Mouse (Mus musculus): ENCODE measurements around the gene Vpreb3. TPM values are rescaled to one million over a fixed set of nuclear protein-coding genes. Genes with fewer than 3 reads are reported as not detected.
A peak's percentile ranks its signal among the peaks of the same experiment; 100 is the strongest.

Gene Vpreb3
- polyA plus RNA-seq (2014; fragmentation: Nextera tagmentation; extraction: Ambion mirVana): not detected in 2 replicates

DNA sequence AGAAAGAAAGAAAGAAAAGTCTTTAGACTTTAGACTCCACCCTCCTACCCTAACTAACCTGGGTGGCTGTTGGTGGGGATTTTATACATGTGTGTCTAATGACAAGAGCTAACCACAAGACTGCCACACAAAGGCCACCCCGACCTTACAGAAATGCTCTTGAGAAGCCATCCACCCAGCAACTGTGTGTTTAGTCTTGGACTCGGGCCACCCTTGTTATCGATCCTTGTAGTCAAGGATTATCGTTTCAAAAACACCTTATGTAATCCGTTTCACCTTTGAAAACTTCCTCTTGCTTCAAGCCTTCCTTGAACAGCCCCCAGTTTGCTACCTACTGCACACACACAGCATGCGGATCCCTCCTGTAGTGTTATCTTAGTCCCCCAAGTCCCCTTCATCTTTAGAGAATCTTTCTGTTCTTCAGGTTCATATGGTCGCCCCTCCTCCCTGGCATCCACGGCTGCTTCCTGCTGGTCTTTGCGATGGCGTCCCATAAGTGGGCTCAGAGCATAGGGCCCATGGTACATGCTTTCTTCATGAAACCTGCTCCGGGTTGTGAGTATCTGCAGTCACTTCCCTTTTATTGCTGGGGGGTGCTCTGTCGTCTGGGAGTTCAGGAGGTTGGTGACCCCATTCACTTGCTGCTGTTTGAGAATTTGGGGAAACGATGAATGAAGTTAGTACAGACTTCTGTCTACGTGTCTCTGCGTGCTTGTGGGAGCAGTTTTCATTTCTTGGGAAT lies at the start of gene Vpreb3:
Vpreb3 (plus strand) TSS at position 322 of the 742 bp plus-strand sequence.
- WGBS: 89% methylated on average over 15 of the region's 15 CpGs

DNA sequence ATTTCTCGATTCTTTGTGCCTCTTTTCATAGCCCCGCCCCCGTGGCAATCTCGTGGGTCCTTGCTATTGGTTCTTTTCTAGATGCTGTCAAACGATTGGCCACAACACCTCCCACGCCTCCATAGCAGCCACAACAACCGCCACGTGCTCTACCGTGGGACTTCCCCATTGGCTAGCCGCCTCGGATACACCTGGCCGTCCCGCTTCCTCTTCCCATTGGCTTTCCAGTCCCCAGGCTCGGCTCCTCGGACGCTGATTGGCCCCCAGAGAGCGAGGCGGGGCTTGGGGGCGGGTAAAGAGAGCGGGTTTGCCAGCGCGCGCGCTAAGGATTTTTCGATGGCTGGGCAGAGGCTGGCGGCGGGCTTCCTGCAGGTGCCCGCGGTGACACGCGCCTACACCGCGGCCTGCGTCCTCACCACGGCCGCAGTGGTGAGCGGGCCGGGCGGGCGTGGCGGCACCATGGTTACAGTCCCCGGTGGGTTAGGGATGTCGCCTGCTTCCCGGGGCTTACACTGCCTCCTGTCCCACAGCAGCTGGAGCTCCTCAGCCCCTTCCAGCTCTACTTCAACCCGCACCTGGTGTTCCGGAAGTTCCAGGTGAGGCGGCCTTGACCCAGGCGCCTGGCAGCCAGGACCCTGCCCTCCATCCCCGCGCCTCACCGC lies 49.6 kb upstream of the Vpreb3 start, which contains the start of gene Derl3:
Derl3 (plus strand) TSS at position 325 of the 662 bp plus-strand sequence.
- H3K4me3 ChIP-seq (replicated peaks; ENCODE audit: low read depth, low read length): peak within 1 kb of the TSS; percentile 37
- peaks cover 5% of the 10 kb centered on the region; the same call in 1 of the 2 replicates for H3K4me1 ChIP-seq (ENCODE audit: control insufficient read depth, insufficient read depth, low read length)
- peak within 1 kb of the TSS; percentile 26; the same call in 1 of the 2 replicates for H3K9ac ChIP-seq (replicated peaks; ENCODE audit: low read length)
- ATAC-seq (ENCODE audit: low FRiP score, low TSS enrichment) (peak; percentile 99), DNase-seq (peak; percentile 97)
- no peaks in the 10 kb centered on the region for H3K27me3 ChIP-seq (ENCODE audit: control insufficient read depth, insufficient read depth, low read length)
- peaks cover 33% of the 10 kb centered on the region for H3K36me3 ChIP-seq (ENCODE audit: control insufficient read depth, insufficient read depth, low read length)
- peak within 1 kb of the TSS; percentile 88 for H3K4me2 ChIP-seq (ENCODE audit: low read length)
- H3K27ac ChIP-seq (replicated peaks; ENCODE audit: low read depth, low read length): peak within 1 kb of the TSS; percentile 26; the same call in 1 of the 2 replicates
- no peaks in the 10 kb centered on the region for H3K9me3 ChIP-seq (ENCODE audit: control insufficient read depth, low read length)
- WGBS: 1% methylated on average over 51 of the region's 51 CpGs

More for the DNA sequence above, at the start of gene Vpreb3:
- Histone ChIP-seq H3K27ac (replicated peaks; ENCODE audit: low read depth, low read length) (no peak within 1 kb of the TSS), H3K4me1 (ENCODE audit: control insufficient read depth, insufficient read depth, low read length) (no peaks in the 10 kb centered on the region), H3K27me3 (ENCODE audit: control insufficient read depth, insufficient read depth, low read length) (no peaks in the 10 kb centered on the region; the same call in 1 of the 2 replicates), H3K4me2 (ENCODE audit: low read length) (no peak within 1 kb of the TSS), H3K36me3 (ENCODE audit: control insufficient read depth, insufficient read depth, low read length) (no peaks in the 10 kb centered on the region), H3K9me3 (ENCODE audit: control insufficient read depth, low read length) (no peaks in the 10 kb centered on the region), H3K9ac (replicated peaks; ENCODE audit: low read length) (no peak within 1 kb of the TSS), H3K4me3 (replicated peaks; ENCODE audit: low read depth, low read length) (no peak within 1 kb of the TSS)
- ATAC-seq (ENCODE audit: low FRiP score, low TSS enrichment) (no peak), DNase-seq (no peak)

- Histone ChIP-seq H3K9ac (replicated peaks; ENCODE audit: low read length) (no peak overlapping the region), H3K4me3 (replicated peaks; ENCODE audit: low read depth, low read length) (no peak overlapping the region), H3K27ac (replicated peaks; ENCODE audit: low read depth, low read length) (no peak overlapping the region), H3K4me1 (ENCODE audit: control insufficient read depth, insufficient read depth, low read length) (peaks cover 5% of the 10 kb centered on the region; the same call in 1 of the 2 replicates), H3K9me3 (ENCODE audit: control insufficient read depth, low read length) (no peaks in the 10 kb centered on the region), H3K36me3 (ENCODE audit: control insufficient read depth, insufficient read depth, low read length) (peaks cover 46% of the 10 kb centered on the region), H3K4me2 (ENCODE audit: low read length) (no peak overlapping the region), H3K27me3 (ENCODE audit: control insufficient read depth, insufficient read depth, low read length) (no peaks in the 10 kb centered on the region)
- DNase-seq (no peak), ATAC-seq (ENCODE audit: low FRiP score, low TSS enrichment) (no peak)
- 76% methylated on average over 6 of the region's 6 CpGs for WGBS
Measured at GRCm38 (mm10) chr10:75894601-75895000, 48.3 kb upstream of the Vpreb3 start.

- no peaks in the 10 kb centered on the region for H3K9me3 ChIP-seq (ENCODE audit: control insufficient read depth, low read length)
- ATAC-seq (ENCODE audit: low FRiP score, low TSS enrichment): no peak
- no peak overlapping the region for H3K27ac ChIP-seq (replicated peaks; ENCODE audit: low read depth, low read length)
- peaks cover 5% of the 10 kb centered on the region; the same call in 1 of the 2 replicates for H3K4me1 ChIP-seq (ENCODE audit: control insufficient read depth, insufficient read depth, low read length)
- DNase-seq: no peak
- H3K36me3 ChIP-seq (ENCODE audit: control insufficient read depth, insufficient read depth, low read length): peaks cover 53% of the 10 kb centered on the region
- WGBS: 94% methylated on average over 5 of the region's 5 CpGs
- H3K4me3 ChIP-seq (replicated peaks; ENCODE audit: low read depth, low read length): no peak overlapping the region
- H3K9ac ChIP-seq (replicated peaks; ENCODE audit: low read length): no peak overlapping the region
- H3K4me2 ChIP-seq (ENCODE audit: low read length): no peak overlapping the region
- no peaks in the 10 kb centered on the region for H3K27me3 ChIP-seq (ENCODE audit: control insufficient read depth, insufficient read depth, low read length)
Measured at GRCm38 (mm10) chr10:75895730-75896129, 47.1 kb upstream of the Vpreb3 start.

- WGBS: 100% methylated on average over 1 of the region's 1 CpGs
- no peak overlapping the region for H3K4me3 ChIP-seq (replicated peaks; ENCODE audit: low read depth, low read length)
- H3K4me2 ChIP-seq (ENCODE audit: low read length): no peak overlapping the region
- no peaks in the 10 kb centered on the region for H3K9me3 ChIP-seq (ENCODE audit: control insufficient read depth, low read length)
- peaks cover 5% of the 10 kb centered on the region; the same call in 1 of the 2 replicates for H3K4me1 ChIP-seq (ENCODE audit: control insufficient read depth, insufficient read depth, low read length)
- no peak for DNase-seq
- no peaks in the 10 kb centered on the region for H3K27me3 ChIP-seq (ENCODE audit: control insufficient read depth, insufficient read depth, low read length)
- ATAC-seq (ENCODE audit: low FRiP score, low TSS enrichment): no peak
- H3K36me3 ChIP-seq (ENCODE audit: control insufficient read depth, insufficient read depth, low read length): peaks cover 58% of the 10 kb centered on the region
- no peak overlapping the region for H3K9ac ChIP-seq (replicated peaks; ENCODE audit: low read length)
- no peak overlapping the region for H3K27ac ChIP-seq (replicated peaks; ENCODE audit: low read depth, low read length)
Measured at GRCm38 (mm10) chr10:75896208-75896607, 46.6 kb upstream of the Vpreb3 start.

DNA sequence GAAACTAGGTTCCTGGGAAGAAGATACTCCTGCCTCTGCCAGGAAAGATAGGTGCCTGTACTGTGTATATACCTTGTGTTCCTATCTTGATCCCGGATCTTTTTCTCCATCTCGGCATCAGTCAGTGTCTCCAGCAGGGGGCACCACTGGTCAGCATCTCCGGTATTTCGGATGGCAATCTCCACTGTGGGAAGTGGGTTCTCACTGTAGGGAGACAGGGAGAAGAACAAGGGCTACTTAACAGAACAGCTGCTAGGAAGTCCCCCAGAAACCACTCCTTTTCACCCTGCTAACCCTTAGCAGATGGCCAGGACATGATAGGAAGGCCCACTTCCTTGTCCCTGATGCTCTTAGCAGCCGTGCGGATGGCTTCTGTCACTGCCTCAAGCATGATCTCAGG lies 45.5 kb upstream of the Vpreb3 start:
- ATAC-seq (ENCODE audit: low FRiP score, low TSS enrichment): no peak
- Histone ChIP-seq H3K9ac (replicated peaks; ENCODE audit: low read length) (no peak overlapping the region), H3K27me3 (ENCODE audit: control insufficient read depth, insufficient read depth, low read length) (no peaks in the 10 kb centered on the region), H3K4me3 (replicated peaks; ENCODE audit: low read depth, low read length) (no peak overlapping the region), H3K4me1 (ENCODE audit: control insufficient read depth, insufficient read depth, low read length) (peaks cover 5% of the 10 kb centered on the region; the same call in 1 of the 2 replicates), H3K4me2 (ENCODE audit: low read length) (no peak overlapping the region), H3K36me3 (ENCODE audit: control insufficient read depth, insufficient read depth, low read length) (peaks cover 70% of the 10 kb centered on the region), H3K9me3 (ENCODE audit: control insufficient read depth, low read length) (no peaks in the 10 kb centered on the region), H3K27ac (replicated peaks; ENCODE audit: low read depth, low read length) (no peak overlapping the region)
- DNase-seq: peak; percentile 83
- 38% methylated on average over 6 of the region's 6 CpGs for WGBS

DNA sequence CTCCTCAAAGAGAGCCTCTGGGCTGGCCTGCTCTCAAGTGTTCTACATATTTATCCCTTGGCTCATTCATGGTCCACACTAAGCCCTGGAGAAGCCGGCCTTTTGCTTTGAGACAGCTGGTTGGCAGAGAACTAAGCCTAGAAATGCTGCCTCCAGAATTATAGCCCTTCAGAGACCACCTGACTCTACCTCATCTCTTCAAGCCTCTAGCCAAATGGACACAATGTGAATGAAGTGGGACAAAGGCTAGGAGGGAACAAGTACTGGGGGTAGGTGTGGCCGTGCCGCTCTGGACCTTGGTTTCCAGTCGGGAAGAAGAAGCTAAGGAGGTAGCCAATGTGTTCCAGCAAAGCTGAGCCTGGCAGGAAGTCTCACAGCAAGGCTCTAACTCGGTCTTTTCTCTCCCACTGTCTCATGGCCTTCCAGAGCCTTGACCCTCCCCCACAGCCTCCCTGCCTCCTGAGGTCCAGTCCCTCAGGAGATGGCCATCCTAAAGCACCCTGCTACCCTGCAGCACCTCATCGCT lies 44.8 kb upstream of the Vpreb3 start:
- peaks cover 77% of the 10 kb centered on the region for H3K36me3 ChIP-seq (ENCODE audit: control insufficient read depth, insufficient read depth, low read length)
- DNase-seq: no peak

DNA sequence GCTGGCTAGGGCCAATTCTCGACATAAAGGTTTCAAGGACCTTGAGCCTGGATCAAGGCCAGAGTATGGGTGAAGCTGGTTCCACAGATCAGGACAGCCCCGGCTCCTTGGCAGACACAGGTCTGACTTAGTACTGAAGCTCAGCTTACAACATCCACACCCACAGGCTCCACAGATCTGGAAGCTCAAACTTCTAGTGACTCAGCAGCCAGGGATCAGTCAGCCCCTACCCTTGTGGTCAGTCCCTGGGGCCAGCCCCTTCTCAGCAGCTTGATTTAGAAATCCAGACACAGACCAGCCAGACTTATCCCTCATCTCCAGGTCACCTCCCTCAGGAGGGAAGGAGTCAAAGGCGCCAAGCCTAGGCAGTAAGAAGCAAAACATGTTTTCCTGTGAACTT lies 44.0 kb upstream of the Vpreb3 start:
- WGBS: 82% methylated on average over 3 of the region's 3 CpGs
- no peaks in the 10 kb centered on the region for H3K4me1 ChIP-seq (ENCODE audit: control insufficient read depth, insufficient read depth, low read length)
- peaks cover 85% of the 10 kb centered on the region for H3K36me3 ChIP-seq (ENCODE audit: control insufficient read depth, insufficient read depth, low read length)
- H3K27me3 ChIP-seq (ENCODE audit: control insufficient read depth, insufficient read depth, low read length): no peaks in the 10 kb centered on the region
- no peak overlapping the region for H3K9ac ChIP-seq (replicated peaks; ENCODE audit: low read length)
- no peak overlapping the region for H3K27ac ChIP-seq (replicated peaks; ENCODE audit: low read depth, low read length)
- ATAC-seq (ENCODE audit: low FRiP score, low TSS enrichment): no peak
- no peaks in the 10 kb centered on the region for H3K9me3 ChIP-seq (ENCODE audit: control insufficient read depth, low read length)
- no peak overlapping the region for H3K4me2 ChIP-seq (ENCODE audit: low read length)
- DNase-seq: no peak
- no peak overlapping the region for H3K4me3 ChIP-seq (replicated peaks; ENCODE audit: low read depth, low read length)

More for the DNA sequence above, 44.8 kb upstream of the Vpreb3 start:
- ATAC-seq (ENCODE audit: low FRiP score, low TSS enrichment): no peak
- no peak overlapping the region for H3K9ac ChIP-seq (replicated peaks; ENCODE audit: low read length)
- H3K4me1 ChIP-seq (ENCODE audit: control insufficient read depth, insufficient read depth, low read length): peaks cover 5% of the 10 kb centered on the region; the same call in 1 of the 2 replicates
- no peaks in the 10 kb centered on the region for H3K9me3 ChIP-seq (ENCODE audit: control insufficient read depth, low read length)
- H3K27ac ChIP-seq (replicated peaks; ENCODE audit: low read depth, low read length): no peak overlapping the region
- 79% methylated on average over 6 of the region's 6 CpGs for WGBS
- no peaks in the 10 kb centered on the region for H3K27me3 ChIP-seq (ENCODE audit: control insufficient read depth, insufficient read depth, low read length)
- H3K4me3 ChIP-seq (replicated peaks; ENCODE audit: low read depth, low read length): no peak overlapping the region
- H3K4me2 ChIP-seq (ENCODE audit: low read length): no peak overlapping the region
